In the genomic region with DNA sequence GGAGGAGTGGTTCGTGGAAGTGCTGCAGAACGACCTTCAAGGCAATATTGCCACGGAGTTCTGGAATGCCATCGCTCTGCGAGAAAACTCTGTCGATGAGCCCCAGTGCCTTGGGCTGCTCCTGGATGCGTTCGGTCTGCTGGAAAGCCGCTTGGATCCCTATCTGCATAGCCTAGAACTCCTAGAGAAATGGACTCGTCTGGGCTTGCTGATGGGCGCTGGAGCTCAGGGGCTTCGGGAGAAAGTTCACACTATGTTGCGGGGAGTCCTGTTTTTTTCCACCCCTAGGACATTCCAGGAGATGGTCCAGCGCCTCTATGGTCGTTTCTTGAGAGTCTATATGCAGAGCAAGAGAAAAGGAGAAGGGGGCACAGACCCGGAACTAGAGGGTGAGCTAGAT, we compare ENCODE assay signal across 8 mouse cellular contexts. TPM values are rescaled to one million over a fixed set of nuclear protein-coding genes. Genes with fewer than 3 reads are reported as not detected.
DNase-seq lines count a peak whose midpoint lies in the region; ATAC-seq and TF ChIP-seq lines count a peak whose summit lies in the region.

No protein-coding gene starts in this region.

- TF ChIP-seq CTCF in testis, adult 2 months (IDR thresholded peaks at IDR 0.05; ENCODE audit: control insufficient read depth, insufficient read depth, insufficient replicate concordance, low read depth, low read length) = no peak

- peak overlapping the region; percentile 37; the same call in 1 of the 2 replicates for H3K27ac ChIP-seq in testis, adult 2 months (ENCODE audit: control insufficient read depth, insufficient read depth, low read depth, low read length)
- no peak overlapping the region for H3K27ac ChIP-seq in liver, embryonic 11.5 days (ENCODE audit: low read depth, low read length)

- H3K27me3 ChIP-seq in erythroblast, embryonic 14.5 days (ENCODE audit: control insufficient read depth) = no peaks in the 10 kb centered on the region
- H3K27me3 ChIP-seq in testis, adult 2 months (ENCODE audit: control insufficient read depth, insufficient read depth, low read length) = no peaks in the 10 kb centered on the region
- no peaks in the 10 kb centered on the region for H3K27me3 ChIP-seq in liver, embryonic 11.5 days (replicated peaks; ENCODE audit: control insufficient read depth, insufficient read depth, low read length)

- H3K9me3 ChIP-seq in erythroblast, embryonic 14.5 days (ENCODE audit: control insufficient read depth, low read length) = no peaks in the 10 kb centered on the region
- H3K9me3 ChIP-seq in liver, embryonic 11.5 days (ENCODE audit: control insufficient read depth, low read length) = no peaks in the 10 kb centered on the region

- DNase-seq in testis, postnatal 14 days (ENCODE audit: low spot score) = no peak
- DNase-seq in liver, embryonic 11.5 days (ENCODE audit: low spot score) = no peak
- DNase-seq in frontal cortex, postnatal 10 days (ENCODE audit: low spot score in 2 of 2) = no peak
- no peak for DNase-seq in embryo, embryonic 10 days (ENCODE audit: low spot score)

- 30% methylated on average over 16 of the region's 16 CpGs for WGBS in liver, embryonic 11.5 days

- peaks cover 86% of the 10 kb centered on the region for H3K36me3 ChIP-seq in erythroblast, embryonic 14.5 days (ENCODE audit: control insufficient read depth)
- no peaks in the 10 kb centered on the region for H3K36me3 ChIP-seq in testis, adult 2 months (ENCODE audit: control insufficient read depth, insufficient read depth, low read length)
- H3K36me3 ChIP-seq in liver, embryonic 11.5 days (ENCODE audit: control insufficient read depth, insufficient read depth, low read length) = peaks cover 43% of the 10 kb centered on the region

- no peak for ATAC-seq in erythroblast, adult 5-6 weeks (replicated peaks; ENCODE audit: low FRiP score, poor library complexity, severe bottlenecking)
- no peak for ATAC-seq in liver, embryonic 11.5 days (replicated peaks; ENCODE audit: low FRiP score)
- ATAC-seq in megakaryocyte-erythroid progenitor cell, adult 5-6 weeks (replicated peaks; ENCODE audit: low FRiP score, low TSS enrichment, poor library complexity, severe bottlenecking) = no peak

- H3K4me2 ChIP-seq in liver, embryonic 11.5 days = peak overlapping the region; percentile 92

- H3K9ac ChIP-seq in liver, embryonic 11.5 days (ENCODE audit: low read depth, low read length) = peak overlapping the region; percentile 95

- H3K4me1 ChIP-seq in erythroblast, embryonic 14.5 days (ENCODE audit: control insufficient read depth) = peaks cover 53% of the 10 kb centered on the region
- peaks cover 8% of the 10 kb centered on the region for H3K4me1 ChIP-seq in testis, adult 2 months (ENCODE audit: control insufficient read depth, insufficient read depth, low read length)
- peaks cover 17% of the 10 kb centered on the region for H3K4me1 ChIP-seq in liver, embryonic 11.5 days (replicated peaks; ENCODE audit: control insufficient read depth, insufficient read depth, low read length)

- TF ChIP-seq POLR2A in testis, adult 2 months (IDR thresholded peaks at IDR 0.05; ENCODE audit: control insufficient read depth, low read depth, low read length) = no peak

- peak overlapping the region; percentile 84 for H3K4me3 ChIP-seq in erythroblast, embryonic 14.5 days (replicated peaks)
- peak overlapping the region; percentile 91 for H3K4me3 ChIP-seq in testis, adult 2 months (ENCODE audit: control insufficient read depth, low read depth, low read length)
- peak overlapping the region; percentile 96 for H3K4me3 ChIP-seq in liver, embryonic 11.5 days (ENCODE audit: low read depth, low read length)

RNA-seq across cellular contexts. Expression of gene Anapc2, which starts 0.7 kb away (rescaled TPM):
- 2.1 and 2.2 TPM in 2 replicates for polyA plus RNA-seq in erythroblast, embryonic 14.5 days (2012)
- total RNA-seq in erythroblast, adult 5-6 weeks (2015; ENCODE audit: low replicate concordance) = 8.4 and 12.9 TPM in 2 replicates
- 9.2 and 18.7 TPM in 2 replicates for total RNA-seq in erythroblast, adult 5-6 weeks (2017; ENCODE audit: low replicate concordance)
- 29.3 and 32.3 TPM in 2 replicates for polyA plus RNA-seq in testis, adult 2 months (2012; rRNA removed)
- 74.7 and 77.6 TPM in 2 replicates for polyA plus RNA-seq in liver, embryonic 11.5 days (2014; fragmentation: Nextera tagmentation; extraction: Ambion mirVana)
- 52.0 and 56.6 TPM in 2 replicates for total RNA-seq in megakaryocyte-erythroid progenitor cell, adult 5-6 weeks (2014; fragmentation: Nextera tagmentation)
- 31.3 and 39.0 TPM in 2 replicates for total RNA-seq in megakaryocyte-erythroid progenitor cell, adult 5-6 weeks (2017)

RNA-seq across cellular contexts. Expression of gene Ssna1, which starts 0.8 kb away (rescaled TPM):
- polyA plus RNA-seq in erythroblast, embryonic 14.5 days (2012) = 22.8 and 24.1 TPM in 2 replicates
- total RNA-seq in erythroblast, adult 5-6 weeks (2015; ENCODE audit: low replicate concordance) = 36.5 and 67.5 TPM in 2 replicates
- total RNA-seq in erythroblast, adult 5-6 weeks (2017; ENCODE audit: low replicate concordance) = 9.9 and 24.8 TPM in 2 replicates
- 54.9 and 64.2 TPM in 2 replicates for polyA plus RNA-seq in testis, adult 2 months (2012; rRNA removed)
- 233 and 237 TPM in 2 replicates for polyA plus RNA-seq in liver, embryonic 11.5 days (2014; fragmentation: Nextera tagmentation; extraction: Ambion mirVana)
- 183 and 205 TPM in 2 replicates for total RNA-seq in megakaryocyte-erythroid progenitor cell, adult 5-6 weeks (2014; fragmentation: Nextera tagmentation)
- 81.8 and 104 TPM in 2 replicates for total RNA-seq in megakaryocyte-erythroid progenitor cell, adult 5-6 weeks (2017)

RNA-seq across cellular contexts. Expression of gene Tprn, which starts 10.6 kb away (rescaled TPM):
- polyA plus RNA-seq in erythroblast, embryonic 14.5 days (2012) = 0.82 and 1.3 TPM in 2 replicates
- total RNA-seq in erythroblast, adult 5-6 weeks (2015; ENCODE audit: low replicate concordance) = 1.5 and 4.0 TPM in 2 replicates
- 0.26 and 2.6 TPM in 2 replicates for total RNA-seq in erythroblast, adult 5-6 weeks (2017; ENCODE audit: low replicate concordance)
- 357 and 363 TPM in 2 replicates for polyA plus RNA-seq in testis, adult 2 months (2012; rRNA removed)
- 9.6 and 10.3 TPM in 2 replicates for polyA plus RNA-seq in liver, embryonic 11.5 days (2014; fragmentation: Nextera tagmentation; extraction: Ambion mirVana)
- total RNA-seq in megakaryocyte-erythroid progenitor cell, adult 5-6 weeks (2014; fragmentation: Nextera tagmentation) = 17.5 and 27.4 TPM in 2 replicates
- 9.8 and 15.0 TPM in 2 replicates for total RNA-seq in megakaryocyte-erythroid progenitor cell, adult 5-6 weeks (2017)

RNA-seq across cellular contexts. Expression of gene Tmem210, which starts 14.9 kb away (rescaled TPM):
- not detected in 2 replicates for polyA plus RNA-seq in erythroblast, embryonic 14.5 days (2012)
- total RNA-seq in erythroblast, adult 5-6 weeks (2015; ENCODE audit: low replicate concordance) = not detected in 2 replicates
- total RNA-seq in erythroblast, adult 5-6 weeks (2017; ENCODE audit: low replicate concordance) = not detected in 2 replicates
- polyA plus RNA-seq in testis, adult 2 months (2012; rRNA removed) = 830 and 870 TPM in 2 replicates
- not detected in 2 replicates for polyA plus RNA-seq in liver, embryonic 11.5 days (2014; fragmentation: Nextera tagmentation; extraction: Ambion mirVana)
- not detected in 2 replicates for total RNA-seq in megakaryocyte-erythroid progenitor cell, adult 5-6 weeks (2014; fragmentation: Nextera tagmentation)
- total RNA-seq in megakaryocyte-erythroid progenitor cell, adult 5-6 weeks (2017) = not detected in 2 replicates

RNA-seq across cellular contexts. Expression of gene Lrrc26, which starts 16.7 kb away (rescaled TPM):
- not detected in 2 replicates for polyA plus RNA-seq in erythroblast, embryonic 14.5 days (2012)
- total RNA-seq in erythroblast, adult 5-6 weeks (2015; ENCODE audit: low replicate concordance) = not detected in 2 replicates
- total RNA-seq in erythroblast, adult 5-6 weeks (2017; ENCODE audit: low replicate concordance) = not detected in 2 replicates
- 3.5 and 4.3 TPM in 2 replicates for polyA plus RNA-seq in testis, adult 2 months (2012; rRNA removed)
- polyA plus RNA-seq in liver, embryonic 11.5 days (2014; fragmentation: Nextera tagmentation; extraction: Ambion mirVana) = not detected in 2 replicates
- total RNA-seq in megakaryocyte-erythroid progenitor cell, adult 5-6 weeks (2014; fragmentation: Nextera tagmentation) = not detected in 2 replicates
- total RNA-seq in megakaryocyte-erythroid progenitor cell, adult 5-6 weeks (2017) = not detected in 2 replicates

Comparison
In these comparisons a context has a peak if more than half of its experiments do, and no peak if none do; other contexts are left out.
1. RNA of gene Tprn, which starts 10.6 kb away (polyA plus RNA-seq): 357 to 363 TPM in testis, adult 2 months; 9.6 to 10.3 TPM in liver, embryonic 11.5 days and 0.82 to 1.3 TPM in erythroblast, embryonic 14.5 days; every median in the first group is over 10 times any median in the second.
2. Peak in every context shown above with its lines, with median percentiles within 50 percentile points of each other: H3K4me3 ChIP-seq.